Mouse (Mus musculus) thymus, adult 2 months (tissue): Measurements from ENCODE around the gene Uba7. TPM values are rescaled to one million over a fixed set of nuclear protein-coding genes. Genes with fewer than 3 reads are reported as not detected.

Experiments
- DNase-seq: peaks from one replicate; pipeline ENCODE4 v3.0.0; 2021
- H3K27ac ChIP-seq: fragments of 200-500 bp; 2 replicates; pipeline ENCODE4 v1.5.1; 2012; ENCODE audit warnings: low read length, control low read depth; ENCODE audit not compliant: control insufficient read depth, insufficient read depth
- H3K27me3 ChIP-seq: fragments of 200-500 bp; 2 replicates; pipeline ENCODE4 v1.6.1; 2012; ENCODE audit warnings: mild to moderate bottlenecking, low read length, moderate library complexity, mixed read lengths; ENCODE audit not compliant: control insufficient read depth, insufficient read depth
- H3K36me3 ChIP-seq: fragments of 200-500 bp; 2 replicates; pipeline ENCODE4 v1.6.1; 2012; ENCODE audit warnings: mild to moderate bottlenecking, low read length, moderate library complexity; ENCODE audit not compliant: control insufficient read depth, insufficient read depth
- H3K4me1 ChIP-seq: fragments of 200-500 bp; replicated peaks from 2 replicates; pipeline ENCODE4 v1.6.1; 2012; ENCODE audit warnings: low read length; ENCODE audit not compliant: control insufficient read depth, insufficient read depth
- H3K4me3 ChIP-seq: fragments of 200-500 bp; 2 replicates; pipeline ENCODE4 v1.5.1; 2012; ENCODE audit warnings: mild to moderate bottlenecking, low read length, control low read depth, moderate library complexity; ENCODE audit not compliant: control insufficient read depth, insufficient read depth
- CTCF ChIP-seq: fragments of 200-500 bp; IDR thresholded peaks from 2 replicates; pipeline ENCODE4 v1.5.1; 2012; ENCODE audit warnings: mild to moderate bottlenecking, control low read depth, low read length, moderate library complexity, borderline replicate concordance; ENCODE audit not compliant: control insufficient read depth, poor library complexity, insufficient read depth; ENCODE audit errors: extremely low read depth
- POLR2A ChIP-seq: fragments of 200-500 bp; IDR thresholded peaks from 2 replicates; pipeline ENCODE4 v1.6.1; 2012; ENCODE audit warnings: mild to moderate bottlenecking, low read length, control low read depth, moderate library complexity; ENCODE audit not compliant: control insufficient read depth, poor library complexity, insufficient read depth; ENCODE audit errors: extremely low read depth
- WGBS: fragments of 180-500 bp; shearing (Covaris S2); methylation state at CpG from one replicate; pipeline ENCODE4 v1.1.7; 2018; 5-methylcytosine and 5-hydroxymethylcytosine counted together
- polyA plus RNA-seq: library from polyadenylated mRNA; depleted of rRNA; stranded (reverse); fragments of >200 nt; gene quantifications from 2 replicates; pipeline ENCODE4 v1.2.3, GENCODE M21; 2012

The Uba7 gene
- polyA plus RNA-seq, 1 experiment: 267 TPM

DNA sequence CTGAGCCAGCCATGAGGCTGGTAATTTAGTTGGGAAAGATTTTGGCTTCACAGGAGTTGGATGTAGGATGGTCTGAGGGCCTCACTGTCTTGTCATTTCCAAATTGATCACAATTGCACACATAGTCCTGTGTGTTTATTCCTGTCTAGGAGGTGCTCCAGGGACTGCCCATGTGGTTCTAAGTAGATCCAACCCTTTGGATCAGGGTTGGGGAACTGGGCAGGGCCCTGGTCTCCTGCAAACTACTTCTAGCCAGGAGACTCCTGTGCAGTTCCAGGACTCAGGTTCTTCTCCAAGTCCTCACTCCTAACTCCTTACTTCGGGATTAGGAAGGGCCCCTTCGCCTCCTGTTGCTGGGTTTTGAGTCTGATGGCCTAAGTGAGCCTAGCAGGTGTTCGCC is 39.9 kb upstream of the Uba7 start, which contains the start of gene Camkv:
Camkv (plus strand) TSS at position 301 of the 400 bp plus-strand sequence.
- H3K4me3 ChIP-seq: peak within 1 kb of the TSS; percentile 41
- peak within 1 kb of the TSS; percentile 17; the same call in 1 of the 2 replicates for H3K27ac ChIP-seq
- no peaks in the 10 kb centered on the region for H3K27me3 ChIP-seq
- 14% methylated on average over 3 of the region's 3 CpGs for WGBS
- DNase-seq: no peak
- peaks cover 16% of the 10 kb centered on the region for H3K4me1 ChIP-seq
- H3K36me3 ChIP-seq: no peaks in the 10 kb centered on the region
- TF ChIP-seq POLR2A (no peak), CTCF (no peak)

DNA sequence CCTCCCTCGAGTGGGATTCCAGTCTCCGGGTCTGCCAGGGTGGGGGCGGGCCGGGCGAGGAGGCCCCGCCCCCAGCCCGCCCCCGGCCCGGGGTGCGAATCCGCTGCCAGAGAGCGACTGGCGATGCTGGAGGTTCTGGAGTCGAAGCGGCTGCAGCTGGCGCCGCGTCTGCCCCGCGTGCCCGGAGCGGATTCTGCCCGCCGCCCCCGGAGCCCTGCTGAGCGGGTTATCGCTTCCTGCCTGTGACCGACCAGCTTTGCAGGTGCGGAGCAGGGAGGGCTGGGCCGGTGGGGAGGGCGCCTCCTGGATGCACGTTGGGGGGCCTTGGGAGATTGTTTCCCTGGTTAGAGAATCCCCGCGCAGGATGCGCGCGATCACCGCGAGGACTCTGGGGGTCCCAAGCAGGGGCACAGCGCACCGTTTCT is 39.5 kb upstream of the Uba7 start:
- peak overlapping the region; percentile 41 for H3K4me3 ChIP-seq
- H3K36me3 ChIP-seq: no peaks in the 10 kb centered on the region
- H3K27me3 ChIP-seq: no peaks in the 10 kb centered on the region
- under 1% methylated on average over 41 of the region's 41 CpGs for WGBS
- H3K27ac ChIP-seq: peak overlapping the region; percentile 17; the same call in 1 of the 2 replicates
- TF ChIP-seq POLR2A (0 out of 2 replicates have a peak, but pooled peaks have one; percentile 58), CTCF (no peak)
- H3K4me1 ChIP-seq: peaks cover 16% of the 10 kb centered on the region
- DNase-seq: peak; percentile 85

DNA sequence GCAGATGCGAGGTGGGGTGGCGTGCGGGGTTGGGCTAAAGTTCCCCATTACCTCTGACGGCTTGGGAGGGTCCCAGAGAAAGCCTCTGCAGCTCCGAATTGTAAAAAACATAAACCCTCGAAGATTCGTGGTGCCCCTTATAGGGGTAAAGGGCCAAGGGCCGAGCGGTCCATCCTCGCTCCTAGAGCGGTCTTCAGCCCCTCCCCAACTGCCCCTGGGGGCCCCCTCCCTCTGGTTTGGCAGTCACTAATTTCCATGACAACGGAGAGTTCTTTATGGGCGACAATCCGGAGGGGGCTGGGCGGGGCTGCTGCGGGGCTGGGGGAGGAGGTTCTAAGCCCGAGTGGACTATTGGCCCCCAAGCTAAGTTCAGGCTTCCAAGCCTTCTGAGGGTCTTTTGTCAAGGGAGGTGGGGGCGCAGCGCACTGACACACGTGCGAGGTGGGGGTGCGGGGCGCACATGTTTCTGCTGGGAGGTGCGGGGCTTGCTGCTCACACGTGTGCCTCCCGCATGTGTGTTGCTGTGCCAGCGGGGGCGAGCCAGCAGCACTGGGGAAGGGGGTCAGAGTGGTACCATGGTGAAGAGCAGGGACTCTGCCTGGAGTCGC is 39.0 kb upstream of the Uba7 start:
- H3K4me3 ChIP-seq: peak overlapping the region; percentile 41
- peaks cover 16% of the 10 kb centered on the region for H3K4me1 ChIP-seq
- H3K27ac ChIP-seq: peak overlapping the region; percentile 17; the same call in 1 of the 2 replicates
- no peak for TF ChIP-seq CTCF
- no peak for TF ChIP-seq POLR2A
- WGBS: 11% methylated on average over 29 of the region's 29 CpGs
- H3K27me3 ChIP-seq: no peaks in the 10 kb centered on the region
- DNase-seq: peak; percentile 18
- H3K36me3 ChIP-seq: no peaks in the 10 kb centered on the region

DNA sequence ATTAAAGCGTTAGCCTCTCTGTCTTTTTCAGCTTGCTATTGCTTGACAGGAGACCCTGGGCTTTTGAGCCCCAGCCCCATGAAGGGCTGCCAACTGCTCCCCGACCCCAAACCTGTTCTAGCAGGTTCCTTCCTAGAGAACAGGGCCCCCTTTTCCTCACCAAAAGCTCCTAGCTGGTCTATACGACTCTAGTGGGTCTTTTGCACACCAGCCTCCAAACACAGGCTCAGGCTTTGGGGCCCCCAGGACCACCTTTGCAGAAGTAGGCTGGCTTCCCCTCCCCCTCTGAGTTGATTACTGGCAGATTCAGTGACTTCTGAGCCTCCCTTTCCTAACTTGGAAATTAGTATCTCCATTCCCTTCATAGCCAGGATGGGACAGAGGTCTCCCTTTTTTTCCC is 38.5 kb upstream of the Uba7 start:
- DNase-seq: no peak
- WGBS: 48% methylated on average over 3 of the region's 3 CpGs
- H3K36me3 ChIP-seq: no peaks in the 10 kb centered on the region

DNA sequence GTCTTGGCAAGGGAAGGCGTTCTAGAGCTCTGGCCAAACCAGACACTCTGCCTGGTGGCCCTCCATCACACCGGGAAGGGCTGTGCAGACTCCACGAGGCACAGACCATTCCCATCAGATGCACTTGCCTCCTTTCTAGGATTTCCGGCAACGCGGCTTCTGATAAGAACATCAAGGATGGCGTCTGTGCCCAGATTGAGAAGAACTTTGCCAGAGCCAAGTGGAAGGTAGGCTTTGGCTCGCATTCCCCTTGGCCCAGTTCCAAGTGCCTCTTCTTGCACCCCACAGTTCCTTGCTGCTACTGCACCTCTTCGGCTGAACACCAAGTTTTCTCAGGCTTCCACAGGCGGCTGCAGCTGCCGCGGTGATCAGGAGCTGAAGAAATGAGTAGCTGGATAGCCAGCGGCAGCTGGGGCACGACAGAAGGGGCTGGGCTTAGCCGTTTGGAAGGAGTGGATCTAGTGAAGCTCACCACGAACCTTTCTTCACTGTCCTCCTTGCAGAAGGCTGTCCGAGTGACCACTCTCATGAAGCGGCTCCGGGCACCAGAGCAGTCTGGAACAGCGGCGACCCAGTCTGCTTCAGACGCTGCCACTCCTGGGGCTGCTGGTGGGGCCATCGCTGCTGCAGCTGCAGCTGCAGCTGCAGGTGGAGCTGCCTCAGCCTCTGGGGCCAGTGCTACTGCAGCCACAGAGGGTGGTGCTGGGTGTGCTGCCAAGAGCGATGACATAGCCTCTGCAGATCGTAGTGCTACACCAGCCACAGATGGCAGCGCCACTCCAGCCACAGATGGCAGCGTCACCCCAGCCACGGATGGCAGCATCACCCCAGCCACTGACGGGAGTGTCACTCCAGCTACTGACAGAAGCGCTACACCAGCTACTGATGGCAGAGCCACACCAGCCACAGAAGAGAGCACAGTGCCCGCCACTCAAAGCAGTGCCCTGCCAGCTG is 27.8 kb upstream of the Uba7 start:
- Histone ChIP-seq H3K27ac (no peak overlapping the region), H3K4me3 (no peak overlapping the region)
- WGBS: 91% methylated on average over 31 of the region's 31 CpGs

More for the DNA sequence above, 38.5 kb upstream of the Uba7 start:
- no peak overlapping the region for H3K4me3 ChIP-seq
- TF ChIP-seq CTCF (no peak), POLR2A (no peak)
- no peak overlapping the region; the same call in 1 of the 2 replicates for H3K27ac ChIP-seq
- no peaks in the 10 kb centered on the region for H3K27me3 ChIP-seq
- peaks cover 16% of the 10 kb centered on the region for H3K4me1 ChIP-seq

More for the DNA sequence above, 27.8 kb upstream of the Uba7 start:
- Histone ChIP-seq H3K36me3 (no peaks in the 10 kb centered on the region), H3K27me3 (no peaks in the 10 kb centered on the region), H3K4me1 (peaks cover 8% of the 10 kb centered on the region; the same call in 1 of the 2 replicates)
- no peak for DNase-seq
- TF ChIP-seq CTCF: no peak
- TF ChIP-seq POLR2A: no peak
